Mouse (Mus musculus) lung, postnatal 10 days (tissue): ENCODE measurements around the gene Cbarp.
A peak's percentile ranks its signal among the peaks of the same experiment; 100 is the strongest.

Experiments
- DNase-seq: peaks from one replicate; pipeline ENCODE4 v3.0.0; 2021

Cbarp gene

DNA sequence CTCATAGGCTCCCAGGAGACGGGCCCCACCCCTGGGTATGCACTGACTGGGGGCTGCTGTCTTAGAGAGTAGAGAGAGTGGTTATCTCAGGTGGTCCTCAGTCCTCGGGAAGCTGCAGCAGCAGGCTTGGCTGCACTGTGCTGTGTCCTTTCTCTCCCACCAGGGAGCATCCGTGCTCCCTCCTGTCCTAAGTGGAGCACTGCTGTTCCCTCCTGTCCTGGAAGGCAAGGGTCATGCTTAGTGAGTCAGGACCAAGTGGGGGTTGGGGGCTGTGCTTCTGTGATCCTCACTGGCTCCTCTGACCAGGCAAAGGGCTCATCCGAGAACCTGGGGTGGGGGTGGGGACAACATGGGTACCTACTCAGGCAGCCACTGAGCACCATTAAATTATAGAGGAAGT lies 51.5 kb downstream of the Cbarp start:
- no peak for DNase-seq

DNA sequence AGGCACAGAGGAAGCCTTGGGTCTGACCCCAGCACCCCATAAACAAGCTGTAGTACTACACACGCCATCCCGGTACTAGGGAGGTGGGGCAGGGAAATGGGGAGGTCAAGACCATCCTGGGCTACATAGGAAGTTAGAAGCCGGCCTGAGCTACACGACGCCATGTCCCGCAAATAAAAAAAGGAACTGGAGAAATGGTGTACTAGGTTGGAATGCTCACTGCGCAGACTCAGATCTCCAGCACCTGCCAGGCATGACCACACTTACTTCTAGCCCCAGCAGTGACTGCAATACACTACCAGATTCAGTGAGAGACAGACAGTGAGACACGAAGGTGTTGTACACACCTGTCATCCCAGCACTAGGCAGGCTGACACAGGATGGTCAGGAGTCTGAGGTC lies 53.2 kb downstream of the Cbarp start:
- DNase-seq = no peak

DNA sequence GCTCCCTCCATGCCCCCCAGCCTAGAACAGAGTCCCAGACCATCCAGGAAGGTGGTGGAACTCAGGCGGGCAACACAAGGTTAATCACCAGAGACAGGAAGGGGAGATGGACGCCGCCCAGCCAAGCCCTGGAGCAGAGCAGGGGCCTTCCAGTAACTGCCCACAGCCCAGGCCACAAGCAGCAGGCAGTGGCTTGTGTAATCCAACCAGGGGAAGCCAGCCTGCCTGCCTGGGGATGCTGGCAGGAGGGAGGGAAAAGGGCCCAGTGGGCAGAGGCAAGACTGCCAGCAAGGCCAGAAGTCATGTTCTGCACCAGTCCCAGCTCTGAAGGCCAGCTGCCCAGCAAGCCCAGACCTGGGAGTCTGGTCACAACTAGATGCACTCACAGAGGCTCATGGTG lies 53.8 kb downstream of the Cbarp start:
- peak; percentile 64 for DNase-seq

DNA sequence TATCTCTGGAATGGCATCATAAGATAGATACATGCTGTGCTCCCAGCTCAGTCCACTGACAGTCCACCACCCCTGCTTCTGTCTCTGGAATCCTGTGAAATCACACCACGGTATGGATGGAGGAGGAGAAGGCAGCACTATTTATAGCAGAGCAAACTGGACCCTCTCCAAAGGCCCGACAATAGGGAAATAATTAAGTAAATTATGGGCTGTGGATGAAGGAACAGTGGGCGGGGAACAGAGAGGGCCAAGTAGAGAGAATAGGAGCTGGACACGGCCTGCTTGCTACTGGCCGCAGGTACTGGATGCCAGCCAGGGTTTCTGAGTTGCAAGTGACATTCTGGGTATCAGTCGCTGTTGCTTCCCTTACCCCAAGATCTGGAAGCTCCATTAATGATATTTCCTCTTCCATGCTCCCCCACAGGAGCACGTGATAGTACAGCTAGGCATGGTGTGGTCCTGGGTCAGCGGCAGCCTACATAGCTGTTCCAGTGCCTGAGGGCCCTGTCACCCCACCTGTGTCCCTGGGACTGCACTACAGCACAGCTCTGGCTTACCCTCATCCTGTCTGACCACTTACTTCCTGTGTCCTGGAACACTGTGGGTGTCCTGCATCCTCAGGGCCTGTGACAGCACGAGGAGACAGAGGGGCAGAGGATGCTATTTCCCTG lies 55.7 kb downstream of the Cbarp start:
- peak; percentile 87 for DNase-seq

DNA sequence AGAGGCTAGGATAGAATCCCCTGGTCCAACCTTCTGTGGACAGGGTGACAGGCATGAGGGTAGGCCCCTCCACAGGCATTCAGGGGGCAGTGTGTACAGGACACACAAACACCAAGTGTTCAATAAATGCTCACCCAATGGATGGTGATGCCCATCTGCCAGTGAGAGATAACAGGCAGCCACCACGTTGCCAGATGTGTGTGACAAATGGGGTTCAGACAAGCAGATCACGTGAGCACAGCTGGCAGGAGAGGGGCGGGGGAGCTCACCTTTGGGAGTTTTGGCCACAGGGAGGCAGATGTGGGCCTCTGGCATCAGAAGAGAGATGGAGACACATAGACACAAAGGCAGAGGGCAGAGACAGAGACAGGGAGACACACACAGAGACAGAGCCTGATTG lies 59.6 kb downstream of the Cbarp start:
- no peak for DNase-seq
